Mouse (Mus musculus) E14TG2a.4 (cell line): ENCODE data around the gene Son.

Experiments used
- CTCF ChIP-seq: conservative IDR thresholded peaks from 2 replicates; pipeline ENCODE4 v1.5.1; 2014; ENCODE audit warnings: low read length
- NANOG ChIP-seq: IDR thresholded peaks from 2 replicates; pipeline ENCODE4 v1.6.1; 2014; ENCODE audit warnings: borderline replicate concordance, low read length, mixed read lengths
- POU5F1 ChIP-seq: IDR thresholded peaks from 2 replicates; pipeline ENCODE4 v1.6.1; 2014; ENCODE audit warnings: low read length, borderline replicate concordance

- TF ChIP-seq CTCF (no peak), POU5F1 (no peak), NANOG (no peak)
Measured at GRCm38 (mm10) chr16:91606958-91607357, 40.3 kb upstream of the Son start.
